Mouse (Mus musculus) heart, postnatal 25 days (tissue): Measurements from ENCODE around the gene Pnkd. TPM values are rescaled to one million over a fixed set of nuclear protein-coding genes. Genes with fewer than 3 reads are reported as not detected.

ENCODE experiments used
- DNase-seq: peaks from one replicate; pipeline ENCODE4 v3.0.0; 2022; ENCODE audit warnings: low spot score
- intact Hi-C: fragments of 180-260 bp; cut with DNase I; formaldehyde crosslinking; loops from one replicate; pipeline ENCODE4 v1.15.1; 2025
- total RNA-seq, 2 experiments: library from RNA; stranded (reverse); gene quantifications; 2 replicates each; pipeline ENCODE4 v1.2.3; 2021

Pnkd gene
- total RNA-seq, 2 experiments from 2014 or later, result 160 to 161 TPM

- no peak for DNase-seq
- intact Hi-C loops, result no loop called here
These were observed 96.9 kb downstream of the Pnkd start for GRCm38 (mm10) chr1:74381588-74382021.

- DNase-seq, result no peak
- intact Hi-C loops, result no loop called here
These were observed 98.7 kb downstream of the Pnkd start for GRCm38 (mm10) chr1:74383385-74383784.

- intact Hi-C loops, result loop anchor here (2.0 kb wide), 2 partner anchors 22 to 180 kb away; partner anchors contain the start of gene Catip
- no peak for DNase-seq
These were observed 99.8 kb downstream of the Pnkd start for GRCm38 (mm10) chr1:74384525-74384924.

GRCm38 (mm10) chr1:74385064-74385463 lies 100.3 kb downstream of the Pnkd start:
- intact Hi-C loops, result loop anchor here (2.0 kb wide), 2 partner anchors 22 to 180 kb away; partner anchors contain the start of gene Catip

GRCm38 (mm10) chr1:74385531-74385930 lies 100.8 kb downstream of the Pnkd start:
- no peak for DNase-seq
- intact Hi-C loops, result loop anchor here (2.0 kb wide), 2 partner anchors 23 to 181 kb away; partner anchors contain the start of gene Catip

More at GRCm38 (mm10) chr1:74385064-74385463, 100.3 kb downstream of the Pnkd start:
- no peak for DNase-seq

GRCm38 (mm10) chr1:74386363-74386713 lies 101.6 kb downstream of the Pnkd start:
- DNase-seq, result no peak
- intact Hi-C loops, result no loop called here

- intact Hi-C loops, result no loop called here
- peak; percentile 91 for DNase-seq
These were observed 102.1 kb downstream of the Pnkd start for GRCm38 (mm10) chr1:74386714-74387385.

- intact Hi-C loops, result no loop called here
- DNase-seq, result no peak
These were observed 102.8 kb downstream of the Pnkd start for GRCm38 (mm10) chr1:74387386-74387988.

- intact Hi-C loops, result no loop called here
- DNase-seq, result no peak
These were observed 103.7 kb downstream of the Pnkd start for GRCm38 (mm10) chr1:74388398-74388920.

- no peak for DNase-seq
- intact Hi-C loops, result loop anchor here (2.0 kb wide), 2 partner anchors 57 to 77 kb away; no protein-coding TSS in a partner anchor
These were observed 105.1 kb downstream of the Pnkd start for GRCm38 (mm10) chr1:74389831-74390286.

GRCm38 (mm10) chr1:74390287-74390906 lies 105.7 kb downstream of the Pnkd start:
- DNase-seq, result no peak
- intact Hi-C loops, result loop anchor here (2.0 kb wide), 2 partner anchors 58 to 78 kb away; no protein-coding TSS in a partner anchor

- peak; percentile 98 for DNase-seq
- intact Hi-C loops, result loop anchor here (2.0 kb wide), 2 partner anchors 58 to 78 kb away; no protein-coding TSS in a partner anchor
These were observed 106.4 kb downstream of the Pnkd start, which contains the start of gene Ctdsp1 for GRCm38 (mm10) chr1:74390924-74391748. Gene Ctdsp1, plus strand, starts transcription at chr1:74391509.

- intact Hi-C loops, result loop anchor here (2.0 kb wide), 2 partner anchors 59 to 79 kb away; no protein-coding TSS in a partner anchor
- DNase-seq, result peak; percentile 73
These were observed 107.2 kb downstream of the Pnkd start for GRCm38 (mm10) chr1:74391844-74392441.

GRCm38 (mm10) chr1:74392446-74392994 lies 107.8 kb downstream of the Pnkd start:
- DNase-seq, result no peak
- intact Hi-C loops, result no loop called here

GRCm38 (mm10) chr1:74393010-74393409 lies 108.3 kb downstream of the Pnkd start:
- intact Hi-C loops, result no loop called here
- no peak for DNase-seq

GRCm38 (mm10) chr1:74393697-74394096 lies 109.0 kb downstream of the Pnkd start:
- intact Hi-C loops, result no loop called here
- no peak for DNase-seq

- DNase-seq, result no peak
- intact Hi-C loops, result no loop called here
These were observed 109.6 kb downstream of the Pnkd start for GRCm38 (mm10) chr1:74394311-74394710.

GRCm38 (mm10) chr1:74394858-74395257 lies 110.1 kb downstream of the Pnkd start:
- no peak for DNase-seq
- intact Hi-C loops, result no loop called here

GRCm38 (mm10) chr1:74395290-74395689 lies 110.6 kb downstream of the Pnkd start:
- intact Hi-C loops, result no loop called here
- DNase-seq, result no peak
